In the genomic region with DNA sequence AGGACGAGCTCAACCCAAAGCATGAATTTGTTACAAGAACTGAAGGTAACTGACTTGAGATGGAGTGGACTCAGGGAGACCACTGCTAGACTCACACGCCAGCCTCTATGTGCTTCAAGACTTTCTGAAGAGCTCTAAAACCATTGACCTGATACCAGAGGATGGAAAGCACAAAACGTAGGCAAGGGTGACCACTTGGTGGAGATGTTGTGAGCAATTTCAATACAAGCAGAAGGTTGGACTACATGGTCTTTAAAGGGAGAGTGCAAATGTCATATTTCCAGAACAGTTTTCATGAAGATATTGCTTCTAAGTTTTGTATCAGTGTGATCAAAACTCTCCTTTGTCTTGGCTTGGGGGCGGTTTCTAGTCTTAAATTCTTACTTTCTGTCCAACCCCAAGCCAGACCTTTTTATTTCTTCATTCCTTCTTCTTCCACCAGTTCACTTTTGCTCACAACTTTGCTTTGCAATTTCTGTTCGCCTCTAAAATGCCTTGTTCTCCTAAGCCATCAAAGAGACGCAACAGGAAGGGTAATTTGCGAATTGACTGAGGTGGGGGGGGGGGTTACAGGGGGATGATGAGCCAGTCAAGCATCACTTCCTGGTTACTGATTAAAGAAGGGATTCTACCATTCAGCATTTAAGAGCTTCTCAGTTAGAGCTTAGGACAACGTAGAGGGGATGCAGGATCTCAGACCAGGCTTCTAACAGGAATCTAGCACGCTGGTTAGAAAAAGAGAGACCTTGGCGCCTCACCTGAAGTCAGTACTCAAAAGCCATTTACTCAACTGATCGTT, we compare ENCODE assay signal across 8 mouse cellular contexts. TPM values are rescaled to one million over a fixed set of nuclear protein-coding genes. Genes with fewer than 3 reads are reported as not detected.
A peak's percentile ranks its signal among the peaks of the same experiment; 100 is the strongest.
DNase-seq lines count a peak whose midpoint lies in the region; ATAC-seq lines count a peak whose summit lies in the region.

No protein-coding gene starts in this region.

- no peak overlapping the region for H3K9ac ChIP-seq in embryonic facial prominence, embryonic 14.5 days (ENCODE audit: low read depth, low read length)
- no peak overlapping the region for H3K9ac ChIP-seq in intestine, embryonic 14.5 days (ENCODE audit: low read length)
- H3K9ac ChIP-seq in lung, embryonic 15.5 days: no peak overlapping the region

- no peak overlapping the region for H3K27ac ChIP-seq in embryonic facial prominence, embryonic 14.5 days (replicated peaks; ENCODE audit: low read depth, low read length)
- peak overlapping the region; percentile 54; the same call in 1 of the 2 replicates for H3K27ac ChIP-seq in intestine, embryonic 14.5 days (ENCODE audit: low read depth)
- peak overlapping the region; percentile 73 for H3K27ac ChIP-seq in lung, embryonic 15.5 days

- peaks cover 9% of the 10 kb centered on the region for H3K4me1 ChIP-seq in megakaryocyte, embryonic 14.5 days
- 0 out of 2 replicates have a peak, but pooled peaks cover 4% of the 10 kb centered on the region for H3K4me1 ChIP-seq in embryonic facial prominence, embryonic 14.5 days (ENCODE audit: control insufficient read depth, insufficient read depth, low read length)
- no peaks in the 10 kb centered on the region; the same call in 1 of the 2 replicates for H3K4me1 ChIP-seq in intestine, embryonic 14.5 days (replicated peaks; ENCODE audit: control insufficient read depth, insufficient read depth, low read length)
- H3K4me1 ChIP-seq in lung, embryonic 15.5 days: peaks cover 18% of the 10 kb centered on the region; the same call in 1 of the 2 replicates

- peak overlapping the region; percentile 98 for H3K4me3 ChIP-seq in megakaryocyte, embryonic 14.5 days (replicated peaks)
- peak overlapping the region; percentile 19 for H3K4me3 ChIP-seq in embryonic facial prominence, embryonic 14.5 days (ENCODE audit: low read depth, low read length)
- no peak overlapping the region for H3K4me3 ChIP-seq in intestine, embryonic 14.5 days (ENCODE audit: low read depth, low read length)
- peak overlapping the region; percentile 25; the same call in 1 of the 2 replicates for H3K4me3 ChIP-seq in lung, embryonic 15.5 days

- H3K4me2 ChIP-seq in embryonic facial prominence, embryonic 14.5 days (ENCODE audit: low read depth, low read length): peak overlapping the region; percentile 48
- peak overlapping the region; percentile 43 for H3K4me2 ChIP-seq in intestine, embryonic 14.5 days (ENCODE audit: low read length)
- H3K4me2 ChIP-seq in lung, embryonic 15.5 days: peak overlapping the region; percentile 47

- ATAC-seq in megakaryocyte, adult 5-6 weeks (ENCODE audit: poor library complexity, severe bottlenecking): no peak
- ATAC-seq in embryonic facial prominence, embryonic 14.5 days (ENCODE audit: low read depth): no peak
- no peak for ATAC-seq in intestine, embryonic 14.5 days (replicated peaks; ENCODE audit: low FRiP score, low TSS enrichment, low read depth)
- ATAC-seq in lung, embryonic 15.5 days (ENCODE audit: borderline replicate concordance, extremely low read depth, low FRiP score, low TSS enrichment): no peak

- WGBS in embryonic facial prominence, embryonic 14.5 days: 37% methylated on average over 11 of the region's 11 CpGs
- 31% methylated on average over 11 of the region's 11 CpGs for WGBS in intestine, embryonic 14.5 days
- WGBS in lung, embryonic 15.5 days: 32% methylated on average over 11 of the region's 11 CpGs

- H3K36me3 ChIP-seq in megakaryocyte, embryonic 14.5 days (replicated peaks; ENCODE audit: low read length): peaks cover 4% of the 10 kb centered on the region
- no peaks in the 10 kb centered on the region for H3K36me3 ChIP-seq in embryonic facial prominence, embryonic 14.5 days (ENCODE audit: control insufficient read depth, insufficient read depth, low read length)
- no peaks in the 10 kb centered on the region for H3K36me3 ChIP-seq in intestine, embryonic 14.5 days (ENCODE audit: control insufficient read depth, insufficient read depth, low read length)
- no peaks in the 10 kb centered on the region for H3K36me3 ChIP-seq in lung, embryonic 15.5 days

- H3K9me3 ChIP-seq in megakaryocyte, embryonic 14.5 days: peaks cover 9% of the 10 kb centered on the region; the same call in 1 of the 2 replicates
- H3K9me3 ChIP-seq in embryonic facial prominence, embryonic 14.5 days (ENCODE audit: control insufficient read depth, low read length): no peaks in the 10 kb centered on the region
- no peaks in the 10 kb centered on the region for H3K9me3 ChIP-seq in intestine, embryonic 14.5 days (ENCODE audit: control insufficient read depth, low read length)
- H3K9me3 ChIP-seq in lung, embryonic 15.5 days: no peaks in the 10 kb centered on the region

- peaks cover 11% of the 10 kb centered on the region for H3K27me3 ChIP-seq in megakaryocyte, embryonic 14.5 days (replicated peaks)
- no peaks in the 10 kb centered on the region for H3K27me3 ChIP-seq in embryonic facial prominence, embryonic 14.5 days (replicated peaks; ENCODE audit: control insufficient read depth, insufficient read depth, low read length)
- 0 out of 2 replicates have a peak, but pooled peaks cover 3% of the 10 kb centered on the region for H3K27me3 ChIP-seq in intestine, embryonic 14.5 days (replicated peaks; ENCODE audit: control insufficient read depth, insufficient read depth, low read length)
- H3K27me3 ChIP-seq in lung, embryonic 15.5 days: no peaks in the 10 kb centered on the region

- DNase-seq in embryonic facial prominence, embryonic 14.5 days (ENCODE audit: low spot score): no peak
- no peak for DNase-seq in intestine, embryonic 14.5 days (ENCODE audit: low spot score)
- DNase-seq in right cerebral cortex, postnatal 14 days: no peak
- no peak for DNase-seq in right cerebral cortex, adult 18-20 months
- no peak for DNase-seq in urinary bladder, postnatal 36 days (ENCODE audit: low spot score in 2 of 2)

RNA-seq across cellular contexts. Expression of a gene that starts 0.8 kb away (rescaled TPM):
- 171 TPM in 2 replicates for polyA plus RNA-seq in megakaryocyte, embryonic 14.5 days (2012; ENCODE audit: insufficient read depth, low replicate concordance)
- 31.2 and 31.9 TPM in 2 replicates for total RNA-seq in megakaryocyte, adult 5-6 weeks (2015)
- total RNA-seq in megakaryocyte, adult 5-6 weeks (2017): 97.0 and 110 TPM in 2 replicates
- polyA plus RNA-seq in embryonic facial prominence, embryonic 14.5 days (2014; fragmentation: Nextera tagmentation; extraction: Ambion mirVana): 29.2 and 29.8 TPM in 2 replicates
- 72.8 and 79.8 TPM in 2 replicates for polyA plus RNA-seq in intestine, embryonic 14.5 days (2014; fragmentation: Nextera tagmentation; extraction: Ambion mirVana)
- polyA plus RNA-seq in lung, embryonic 15.5 days (2015; fragmentation: Nextera tagmentation; extraction: Ambion mirVana): 115 and 119 TPM in 2 replicates
